Mouse (Mus musculus): ENCODE results near the gene Nrtn. TPM values are rescaled to one million over a fixed set of nuclear protein-coding genes. Genes with fewer than 3 reads are reported as not detected.

Gene Nrtn
- 4.5 and 6.2 TPM in 2 replicates for polyA plus RNA-seq (2015; fragmentation: Nextera tagmentation; extraction: Ambion mirVana)

DNA sequence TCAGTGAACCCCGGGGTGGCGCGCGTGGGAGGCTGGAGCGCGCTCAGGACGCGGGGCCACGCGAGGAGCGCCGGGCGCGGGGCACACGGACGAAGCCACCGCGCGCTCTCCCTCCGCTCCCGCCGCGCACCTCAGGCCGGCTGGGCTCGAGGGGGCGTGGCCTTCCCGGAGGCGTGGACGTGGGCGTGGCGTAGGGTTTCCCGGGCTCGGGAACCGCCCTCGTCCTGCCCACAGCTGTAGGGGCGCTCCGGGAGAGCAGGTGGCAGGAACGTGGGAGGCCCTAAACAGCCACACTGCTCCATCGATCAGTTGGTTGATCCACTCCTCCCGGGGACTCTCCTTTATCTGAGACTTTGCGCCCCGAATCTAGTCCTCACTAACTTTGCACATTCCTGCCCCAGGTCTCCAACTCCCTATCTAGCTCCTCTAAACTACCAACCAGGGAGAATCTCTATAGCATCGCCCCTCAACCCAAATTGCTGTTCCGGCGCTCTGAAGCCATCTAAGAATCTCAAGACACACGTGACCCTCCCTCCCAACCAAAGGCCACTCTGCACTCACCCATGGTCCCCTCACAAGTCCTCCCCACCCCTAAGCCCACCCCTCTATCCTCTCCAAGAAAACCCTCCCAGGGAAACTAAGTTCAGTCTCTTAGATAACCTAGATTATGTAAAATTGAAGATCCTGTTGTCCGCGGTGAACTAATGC, at the start of gene Nrtn:
Gene Nrtn, minus strand, starts transcription at position 115 of the 708 bp plus-strand sequence.
- Histone ChIP-seq H3K4me3 (replicated peaks; ENCODE audit: low read length) (peak within 1 kb of the TSS; percentile 63), H3K9ac (ENCODE audit: low read length) (peak within 1 kb of the TSS; percentile 85), H3K36me3 (ENCODE audit: control insufficient read depth, insufficient read depth, low read length) (no peaks in the 10 kb centered on the region), H3K27me3 (ENCODE audit: control insufficient read depth, insufficient read depth, low read length) (peaks cover 38% of the 10 kb centered on the region), H3K4me2 (ENCODE audit: low read depth, low read length) (peak within 1 kb of the TSS; percentile 100), H3K4me1 (ENCODE audit: control insufficient read depth, insufficient read depth, low read length) (peaks cover 27% of the 10 kb centered on the region), H3K9me3 (replicated peaks; ENCODE audit: control insufficient read depth, low read length) (no peaks in the 10 kb centered on the region), H3K27ac (ENCODE audit: low read length) (no peak within 1 kb of the TSS)
- peak; percentile 77 for ATAC-seq (ENCODE audit: insufficient read depth, low FRiP score)
- under 1% methylated on average over 48 of the region's 48 CpGs for WGBS

DNA sequence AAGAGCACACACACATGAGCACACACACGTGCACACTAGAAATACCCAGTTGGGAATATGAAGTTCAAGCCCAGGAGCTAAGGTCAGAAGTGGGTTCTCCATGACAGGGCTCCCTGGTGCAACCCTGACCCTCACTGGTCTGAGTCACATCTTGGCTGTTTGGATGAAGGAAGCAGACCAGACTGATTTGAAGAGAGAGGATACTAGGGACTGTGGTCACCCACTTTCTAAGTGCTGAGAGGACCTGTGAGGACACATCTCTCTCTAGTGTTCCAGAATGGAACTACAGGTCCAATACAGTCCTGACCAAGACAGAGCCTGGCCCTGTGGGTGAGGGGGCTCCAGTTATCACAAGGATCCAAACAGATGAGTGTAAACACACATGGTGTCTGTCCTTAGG, 48.5 kb upstream of the Nrtn start:
- no peaks in the 10 kb centered on the region for H3K9me3 ChIP-seq (replicated peaks; ENCODE audit: control insufficient read depth, low read length)
- H3K4me3 ChIP-seq (replicated peaks; ENCODE audit: low read length), result no peak overlapping the region
- H3K9ac ChIP-seq (ENCODE audit: low read length), result no peak overlapping the region
- peaks cover 16% of the 10 kb centered on the region for H3K4me1 ChIP-seq (ENCODE audit: control insufficient read depth, insufficient read depth, low read length)
- 81% methylated on average over 1 of the region's 1 CpGs for WGBS
- H3K27ac ChIP-seq (ENCODE audit: low read length), result no peak overlapping the region
- no peaks in the 10 kb centered on the region for H3K36me3 ChIP-seq (ENCODE audit: control insufficient read depth, insufficient read depth, low read length)
- no peak for ATAC-seq (ENCODE audit: insufficient read depth, low FRiP score)
- no peak overlapping the region for H3K4me2 ChIP-seq (ENCODE audit: low read depth, low read length)
- H3K27me3 ChIP-seq (ENCODE audit: control insufficient read depth, insufficient read depth, low read length), result no peaks in the 10 kb centered on the region

DNA sequence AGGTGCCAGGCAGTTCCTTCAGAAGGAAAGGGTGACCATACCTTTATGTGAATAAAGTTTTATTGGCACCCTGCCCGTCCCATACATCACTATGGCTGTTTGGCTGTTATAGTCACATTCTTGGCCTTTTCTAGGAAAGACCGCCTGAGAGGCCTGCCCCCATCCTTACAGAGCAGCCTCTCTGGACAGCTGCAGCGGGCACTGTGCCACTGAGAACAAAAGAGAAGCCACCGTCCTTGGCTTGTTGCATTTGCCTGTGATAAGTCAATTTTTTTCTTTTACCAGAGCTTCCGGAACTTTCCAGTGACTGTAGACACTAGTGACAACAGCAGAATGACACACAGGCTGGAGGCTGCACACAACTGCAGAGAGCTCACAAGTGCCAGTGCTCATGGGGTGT, 47.6 kb upstream of the Nrtn start:
- no peak for ATAC-seq (ENCODE audit: insufficient read depth, low FRiP score)
- Histone ChIP-seq H3K4me2 (ENCODE audit: low read depth, low read length) (no peak overlapping the region), H3K36me3 (ENCODE audit: control insufficient read depth, insufficient read depth, low read length) (no peaks in the 10 kb centered on the region), H3K4me1 (ENCODE audit: control insufficient read depth, insufficient read depth, low read length) (peaks cover 8% of the 10 kb centered on the region), H3K4me3 (replicated peaks; ENCODE audit: low read length) (no peak overlapping the region), H3K9ac (ENCODE audit: low read length) (no peak overlapping the region), H3K27me3 (ENCODE audit: control insufficient read depth, insufficient read depth, low read length) (no peaks in the 10 kb centered on the region), H3K9me3 (replicated peaks; ENCODE audit: control insufficient read depth, low read length) (no peaks in the 10 kb centered on the region), H3K27ac (ENCODE audit: low read length) (no peak overlapping the region)
- 71% methylated on average over 5 of the region's 5 CpGs for WGBS

- Histone ChIP-seq H3K9ac (ENCODE audit: low read length) (no peak overlapping the region), H3K4me3 (replicated peaks; ENCODE audit: low read length) (no peak overlapping the region), H3K9me3 (replicated peaks; ENCODE audit: control insufficient read depth, low read length) (no peaks in the 10 kb centered on the region), H3K27me3 (ENCODE audit: control insufficient read depth, insufficient read depth, low read length) (no peaks in the 10 kb centered on the region), H3K36me3 (ENCODE audit: control insufficient read depth, insufficient read depth, low read length) (no peaks in the 10 kb centered on the region), H3K4me2 (ENCODE audit: low read depth, low read length) (no peak overlapping the region), H3K4me1 (ENCODE audit: control insufficient read depth, insufficient read depth, low read length) (peaks cover 5% of the 10 kb centered on the region; the same call in 1 of the 2 replicates), H3K27ac (ENCODE audit: low read length) (no peak overlapping the region)
- 76% methylated on average over 8 of the region's 8 CpGs for WGBS
- no peak for ATAC-seq (ENCODE audit: insufficient read depth, low FRiP score)
Observed at GRCm38 (mm10) chr17:56802065-56802464, 44.7 kb upstream of the Nrtn start.

DNA sequence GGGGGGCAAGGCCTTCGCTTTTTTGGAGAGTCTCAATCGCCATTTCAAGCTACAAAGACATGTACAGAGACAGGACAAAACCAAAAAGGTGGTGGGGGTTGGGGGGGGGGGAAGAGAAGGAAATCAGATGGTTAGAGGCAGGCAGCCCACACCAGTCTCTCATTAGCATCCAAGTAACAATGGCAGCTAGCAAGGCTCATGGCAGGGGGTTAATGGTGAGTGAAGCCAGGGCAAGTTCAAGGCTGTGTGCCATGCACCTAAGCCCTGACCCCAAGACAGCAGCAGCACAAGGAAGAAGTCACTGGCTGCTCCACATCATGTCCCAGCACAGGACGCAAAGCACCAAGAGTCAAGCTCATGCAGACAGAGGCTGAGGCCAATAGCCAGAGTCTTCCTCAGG, 41.9 kb upstream of the Nrtn start:
- Histone ChIP-seq H3K4me1 (ENCODE audit: control insufficient read depth, insufficient read depth, low read length) (no peaks in the 10 kb centered on the region), H3K27ac (ENCODE audit: low read length) (no peak overlapping the region), H3K27me3 (ENCODE audit: control insufficient read depth, insufficient read depth, low read length) (no peaks in the 10 kb centered on the region), H3K36me3 (ENCODE audit: control insufficient read depth, insufficient read depth, low read length) (no peaks in the 10 kb centered on the region), H3K4me2 (ENCODE audit: low read depth, low read length) (no peak overlapping the region), H3K9me3 (replicated peaks; ENCODE audit: control insufficient read depth, low read length) (no peaks in the 10 kb centered on the region), H3K9ac (ENCODE audit: low read length) (no peak overlapping the region), H3K4me3 (replicated peaks; ENCODE audit: low read length) (no peak overlapping the region)
- ATAC-seq (ENCODE audit: insufficient read depth, low FRiP score), result no peak
- 81% methylated on average over 3 of the region's 3 CpGs for WGBS

DNA sequence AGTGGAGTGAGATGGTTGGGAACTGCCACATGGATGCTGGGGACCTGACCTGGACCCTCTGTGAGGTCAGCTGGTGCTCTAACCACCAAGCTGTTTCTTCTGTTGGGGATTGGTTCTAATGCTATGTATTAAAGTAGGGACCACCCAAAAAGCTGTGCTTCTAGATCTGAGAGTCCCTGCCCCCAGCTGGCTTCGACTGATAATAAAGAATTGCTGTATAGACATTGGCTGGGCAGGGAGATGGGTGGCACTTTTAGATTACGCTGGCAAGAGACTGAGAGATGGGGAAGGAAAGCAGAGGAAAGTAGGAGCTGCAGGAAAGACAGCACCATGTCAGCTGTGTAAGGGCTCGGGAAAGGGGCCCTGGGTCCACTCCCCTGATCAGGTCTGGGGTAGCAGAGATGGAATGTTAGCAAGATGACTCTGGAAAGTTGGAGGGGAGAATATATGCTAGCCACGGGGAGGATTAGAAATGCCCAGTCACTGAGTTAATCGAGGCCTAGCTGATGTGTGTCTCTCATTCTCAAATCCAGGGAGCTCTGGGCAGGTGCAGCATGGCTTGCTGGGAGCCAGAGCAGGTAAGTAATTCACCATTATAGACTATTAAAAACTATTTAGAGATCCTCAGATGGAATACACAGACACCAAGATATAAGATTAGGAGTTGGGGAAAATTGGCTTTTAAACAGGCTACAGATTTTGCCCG, 36.4 kb upstream of the Nrtn start:
- Histone ChIP-seq H3K9ac (ENCODE audit: low read length) (no peak overlapping the region), H3K4me1 (ENCODE audit: control insufficient read depth, insufficient read depth, low read length) (no peaks in the 10 kb centered on the region), H3K27me3 (ENCODE audit: control insufficient read depth, insufficient read depth, low read length) (no peaks in the 10 kb centered on the region), H3K9me3 (replicated peaks; ENCODE audit: control insufficient read depth, low read length) (no peaks in the 10 kb centered on the region), H3K4me3 (replicated peaks; ENCODE audit: low read length) (no peak overlapping the region), H3K36me3 (ENCODE audit: control insufficient read depth, insufficient read depth, low read length) (no peaks in the 10 kb centered on the region), H3K4me2 (ENCODE audit: low read depth, low read length) (no peak overlapping the region), H3K27ac (ENCODE audit: low read length) (no peak overlapping the region)
- WGBS, result 66% methylated on average over 6 of the region's 6 CpGs
- ATAC-seq (ENCODE audit: insufficient read depth, low FRiP score), result no peak

GRCm38 (mm10) chr17:56792588-56792987, 35.3 kb upstream of the Nrtn start:
- WGBS, result 74% methylated on average over 3 of the region's 3 CpGs
- Histone ChIP-seq H3K36me3 (ENCODE audit: control insufficient read depth, insufficient read depth, low read length) (no peaks in the 10 kb centered on the region), H3K4me3 (replicated peaks; ENCODE audit: low read length) (no peak overlapping the region), H3K4me2 (ENCODE audit: low read depth, low read length) (no peak overlapping the region), H3K27ac (ENCODE audit: low read length) (no peak overlapping the region), H3K27me3 (ENCODE audit: control insufficient read depth, insufficient read depth, low read length) (no peaks in the 10 kb centered on the region), H3K9me3 (replicated peaks; ENCODE audit: control insufficient read depth, low read length) (no peaks in the 10 kb centered on the region), H3K4me1 (ENCODE audit: control insufficient read depth, insufficient read depth, low read length) (no peaks in the 10 kb centered on the region), H3K9ac (ENCODE audit: low read length) (no peak overlapping the region)
- ATAC-seq (ENCODE audit: insufficient read depth, low FRiP score), result no peak

GRCm38 (mm10) chr17:56789286-56789685, 32.0 kb upstream of the Nrtn start:
- no peak overlapping the region for H3K4me2 ChIP-seq (ENCODE audit: low read depth, low read length)
- 84% methylated on average over 6 of the region's 6 CpGs for WGBS
- no peak overlapping the region for H3K27ac ChIP-seq (ENCODE audit: low read length)
- no peaks in the 10 kb centered on the region for H3K27me3 ChIP-seq (ENCODE audit: control insufficient read depth, insufficient read depth, low read length)
- H3K9ac ChIP-seq (ENCODE audit: low read length), result no peak overlapping the region
- no peaks in the 10 kb centered on the region for H3K9me3 ChIP-seq (replicated peaks; ENCODE audit: control insufficient read depth, low read length)
- H3K36me3 ChIP-seq (ENCODE audit: control insufficient read depth, insufficient read depth, low read length), result no peaks in the 10 kb centered on the region
- H3K4me1 ChIP-seq (ENCODE audit: control insufficient read depth, insufficient read depth, low read length), result no peaks in the 10 kb centered on the region
- H3K4me3 ChIP-seq (replicated peaks; ENCODE audit: low read length), result no peak overlapping the region
- ATAC-seq (ENCODE audit: insufficient read depth, low FRiP score), result no peak

- Histone ChIP-seq H3K9ac (ENCODE audit: low read length) (no peak overlapping the region), H3K9me3 (replicated peaks; ENCODE audit: control insufficient read depth, low read length) (no peaks in the 10 kb centered on the region), H3K4me2 (ENCODE audit: low read depth, low read length) (no peak overlapping the region), H3K36me3 (ENCODE audit: control insufficient read depth, insufficient read depth, low read length) (no peaks in the 10 kb centered on the region), H3K4me1 (ENCODE audit: control insufficient read depth, insufficient read depth, low read length) (no peaks in the 10 kb centered on the region), H3K27me3 (ENCODE audit: control insufficient read depth, insufficient read depth, low read length) (no peaks in the 10 kb centered on the region), H3K27ac (ENCODE audit: low read length) (no peak overlapping the region), H3K4me3 (replicated peaks; ENCODE audit: low read length) (no peak overlapping the region)
- ATAC-seq (ENCODE audit: insufficient read depth, low FRiP score), result no peak
- WGBS, result 60% methylated on average over 3 of the region's 3 CpGs
Observed at GRCm38 (mm10) chr17:56788886-56789285, 31.6 kb upstream of the Nrtn start.
